Mouse (Mus musculus) lung, embryonic 15.5 days (tissue): Measurements from ENCODE around the gene Ppp1r14b. TPM values are rescaled to one million over a fixed set of nuclear protein-coding genes. Genes with fewer than 3 reads are reported as not detected.

Experiments used
- ATAC-seq: fragments of 200-750 bp; cut with Nextera tagmentation; 2 replicates; pipeline ENCODE4 v1.8.0; 2017; ENCODE audit warnings: moderate number of reproducible peaks, borderline replicate concordance; ENCODE audit not compliant: low FRiP score, low TSS enrichment; ENCODE audit errors: extremely low read depth
- H3K27ac ChIP-seq: fragments of 300-500 bp; sonication (generic); 2 replicates; pipeline ENCODE4 v1.5.1; 2015; ENCODE audit warnings: moderate library complexity, mild to moderate bottlenecking, inconsistent platforms
- H3K27me3 ChIP-seq: fragments of 300-500 bp; sonication (generic); 2 replicates; pipeline ENCODE4 v1.6.1; 2015; ENCODE audit warnings: inconsistent platforms
- H3K36me3 ChIP-seq: fragments of 300-500 bp; sonication (generic); 2 replicates; pipeline ENCODE4 v1.6.1; 2015; ENCODE audit warnings: inconsistent platforms
- H3K4me1 ChIP-seq: fragments of 300-500 bp; sonication (generic); 2 replicates; pipeline ENCODE4 v1.6.1; 2015; ENCODE audit warnings: inconsistent platforms
- H3K4me2 ChIP-seq: fragments of 300-500 bp; sonication (generic); 2 replicates; pipeline ENCODE4 v1.6.1; 2015; ENCODE audit warnings: inconsistent platforms, mild to moderate bottlenecking, moderate library complexity
- H3K4me3 ChIP-seq: fragments of 300-500 bp; sonication (generic); 2 replicates; pipeline ENCODE4 v1.5.1; 2015; ENCODE audit warnings: mild to moderate bottlenecking, inconsistent platforms
- H3K9ac ChIP-seq: fragments of 300-500 bp; sonication (generic); 2 replicates; pipeline ENCODE4 v1.6.1; 2015; ENCODE audit warnings: inconsistent platforms
- H3K9me3 ChIP-seq: fragments of 300-500 bp; sonication (generic); 2 replicates; pipeline ENCODE4 v1.6.1; 2016; ENCODE audit warnings: inconsistent platforms
- WGBS: fragments of 180-500 bp; shearing (Covaris S2); methylation state at CpG from one replicate; pipeline ENCODE4 v1.1.7; 2015; 5-methylcytosine and 5-hydroxymethylcytosine counted together
- polyA plus RNA-seq: library from polyadenylated mRNA; unstranded; fragments of >200 nt; fragmentation: Nextera tagmentation; extraction: Ambion mirVana; gene quantifications from 2 replicates; pipeline ENCODE4 v1.2.1, GENCODE M21; 2015

Ppp1r14b gene
- polyA plus RNA-seq, 1 experiment from 2014 or later = 141 TPM

DNA sequence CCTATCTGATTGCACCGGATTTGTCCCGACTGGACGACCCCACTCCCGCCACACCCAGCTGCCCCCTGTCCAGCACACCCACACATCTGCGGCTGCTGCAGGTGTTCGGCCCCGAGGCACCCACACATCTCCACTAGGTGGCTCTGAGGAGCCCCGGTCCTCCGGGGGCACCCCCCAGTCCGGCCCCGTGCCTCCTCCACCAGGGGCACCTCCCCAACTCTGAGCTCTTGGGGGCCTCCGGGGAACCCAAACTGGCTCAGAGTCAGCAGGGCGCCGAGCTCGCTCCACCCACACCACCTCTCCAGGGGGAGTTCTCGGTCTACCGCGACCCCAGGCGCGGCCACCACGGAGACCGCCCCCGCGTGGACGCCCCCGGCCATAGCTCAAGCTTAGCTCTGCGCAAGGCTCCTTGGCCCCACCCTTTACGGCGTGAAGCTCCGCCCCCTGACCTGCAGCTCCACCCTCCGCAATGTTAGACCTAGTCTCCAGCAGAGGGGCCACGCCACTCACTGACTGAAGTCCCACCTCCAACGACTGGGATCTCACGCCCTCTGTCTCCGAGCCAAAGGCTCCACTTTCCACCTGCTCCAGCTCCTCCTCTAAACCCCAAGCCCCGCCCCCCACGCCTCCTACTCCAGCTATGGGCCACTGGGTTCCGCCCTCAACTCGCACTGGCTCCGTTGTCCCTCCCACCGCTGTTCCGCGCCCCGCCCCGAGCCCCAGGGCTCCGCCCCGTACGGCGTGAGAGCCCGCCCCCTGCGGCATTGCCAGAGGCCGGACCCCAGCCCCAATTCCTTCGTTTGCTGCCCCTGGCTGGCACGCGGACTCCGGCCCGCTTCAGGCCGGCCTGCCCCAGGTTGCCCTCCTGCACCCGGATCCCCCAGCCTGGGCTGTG, 5.0 kb downstream of the Ppp1r14b start:
- under 1% methylated on average over 59 of the region's 59 CpGs for WGBS
- peak overlapping the region; percentile 87 for H3K9ac ChIP-seq
- peaks cover 39% of the 10 kb centered on the region for H3K36me3 ChIP-seq
- H3K4me2 ChIP-seq = peak overlapping the region; percentile 78
- peak; percentile 92 for ATAC-seq
- no peaks in the 10 kb centered on the region for H3K27me3 ChIP-seq
- H3K4me3 ChIP-seq = peak overlapping the region; percentile 82
- H3K9me3 ChIP-seq = no peaks in the 10 kb centered on the region
- H3K27ac ChIP-seq = peak overlapping the region; percentile 95
- peaks cover 41% of the 10 kb centered on the region for H3K4me1 ChIP-seq

DNA sequence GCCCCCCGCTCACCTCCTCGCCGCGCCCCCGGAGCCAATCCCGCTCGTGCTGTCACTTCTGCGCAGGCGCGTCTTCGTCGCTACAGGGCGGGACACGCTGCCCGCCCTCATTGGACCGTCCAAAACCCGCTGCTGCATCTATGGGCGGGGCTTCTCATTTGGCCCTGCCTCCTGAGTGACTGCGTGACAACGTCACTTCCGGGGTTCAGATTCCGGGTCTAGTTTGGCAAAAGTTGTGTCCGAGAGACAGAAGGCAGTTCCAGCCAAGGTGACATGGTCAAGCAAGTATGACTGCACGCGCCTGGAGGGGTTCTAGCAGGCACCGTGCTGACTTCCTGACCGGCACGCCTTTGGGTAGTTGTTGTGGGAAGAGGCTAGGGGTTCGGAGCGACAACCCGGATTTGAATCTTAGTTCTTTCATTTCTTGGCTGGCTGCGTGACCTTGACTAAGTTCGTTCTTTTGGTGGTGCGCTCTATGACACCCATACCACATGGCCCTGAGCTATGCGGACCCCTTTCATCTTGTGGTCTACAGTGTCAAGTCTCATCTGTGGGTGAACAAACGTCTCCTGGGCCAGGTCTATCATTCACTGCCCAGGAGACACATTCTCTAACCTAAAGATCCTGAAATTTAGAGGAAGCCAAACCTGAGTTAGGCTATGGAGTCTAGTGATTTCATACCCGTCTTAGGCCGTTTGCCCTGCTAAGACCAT, 5.8 kb downstream of the Ppp1r14b start, which contains the start of gene Fkbp2:
Gene Fkbp2 (minus strand): TSS at position 121 of the 713 bp plus-strand sequence.
- peak within 1 kb of the TSS; percentile 78 for H3K4me2 ChIP-seq

DNA sequence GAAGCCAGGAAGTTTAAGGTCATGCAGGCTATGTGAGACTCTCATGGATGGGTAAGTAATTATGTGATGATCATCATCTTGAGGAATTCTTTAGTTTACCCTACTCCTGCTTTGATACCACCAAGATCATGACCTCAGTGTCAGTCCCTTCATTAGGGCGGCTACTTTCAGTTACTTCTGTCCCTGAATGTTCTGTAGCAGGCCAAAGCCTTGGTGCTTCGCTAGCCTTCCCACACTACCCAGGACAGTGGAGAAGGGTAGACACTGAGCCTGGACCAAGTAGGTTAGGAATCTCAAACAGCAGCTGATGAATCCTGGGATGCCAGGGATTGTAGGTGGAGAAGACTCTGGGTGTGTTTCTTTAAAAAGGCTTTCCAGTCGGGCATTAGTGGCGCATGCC, 6.7 kb downstream of the Ppp1r14b start:
- H3K4me3 ChIP-seq = peak overlapping the region; percentile 82; the same call in 1 of the 2 replicates
- H3K27ac ChIP-seq = no peak overlapping the region
- WGBS = 86% methylated on average over 4 of the region's 4 CpGs

More for the DNA sequence above, 5.8 kb downstream of the Ppp1r14b start, which contains the start of gene Fkbp2:
- no peaks in the 10 kb centered on the region for H3K27me3 ChIP-seq
- no peaks in the 10 kb centered on the region for H3K9me3 ChIP-seq
- peak within 1 kb of the TSS; percentile 82 for H3K4me3 ChIP-seq
- 1% methylated on average over 38 of the region's 38 CpGs for WGBS
- H3K27ac ChIP-seq = peak within 1 kb of the TSS; percentile 95
- peak within 1 kb of the TSS; percentile 87 for H3K9ac ChIP-seq
- H3K36me3 ChIP-seq = peaks cover 46% of the 10 kb centered on the region
- peak; percentile 91 for ATAC-seq
- H3K4me1 ChIP-seq = peaks cover 41% of the 10 kb centered on the region

DNA sequence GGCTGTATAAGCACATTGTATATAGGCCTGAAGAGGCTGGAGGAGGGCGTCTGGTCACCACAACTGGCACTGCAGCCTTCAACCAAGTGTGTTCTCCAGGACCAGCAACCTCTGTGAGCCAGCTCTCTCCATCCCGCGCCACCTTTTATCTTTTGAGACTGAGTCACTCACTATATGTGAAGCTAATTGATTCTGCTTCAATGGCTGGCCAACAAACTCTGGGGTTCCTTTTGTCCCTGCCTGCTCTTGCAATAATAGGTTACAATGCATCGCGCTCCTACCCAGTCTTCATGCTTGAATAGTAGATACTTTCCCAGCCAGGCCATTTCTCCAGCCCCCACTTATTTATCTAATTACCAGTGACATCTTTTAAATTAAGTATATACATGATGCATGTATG, 8.9 kb downstream of the Ppp1r14b start:
- Histone ChIP-seq H3K4me3 (no peak overlapping the region), H3K9ac (no peak overlapping the region), H3K9me3 (no peaks in the 10 kb centered on the region), H3K27me3 (no peaks in the 10 kb centered on the region), H3K36me3 (peaks cover 28% of the 10 kb centered on the region), H3K27ac (no peak overlapping the region), H3K4me1 (peaks cover 37% of the 10 kb centered on the region), H3K4me2 (no peak overlapping the region)
- 91% methylated on average over 5 of the region's 5 CpGs for WGBS
- ATAC-seq = no peak

More for the DNA sequence above, 6.7 kb downstream of the Ppp1r14b start:
- ATAC-seq = no peak
- Histone ChIP-seq H3K27me3 (no peaks in the 10 kb centered on the region), H3K9ac (peak overlapping the region; percentile 87), H3K36me3 (peaks cover 46% of the 10 kb centered on the region), H3K9me3 (no peaks in the 10 kb centered on the region), H3K4me1 (peaks cover 41% of the 10 kb centered on the region), H3K4me2 (peak overlapping the region; percentile 78; the same call in 1 of the 2 replicates)

DNA sequence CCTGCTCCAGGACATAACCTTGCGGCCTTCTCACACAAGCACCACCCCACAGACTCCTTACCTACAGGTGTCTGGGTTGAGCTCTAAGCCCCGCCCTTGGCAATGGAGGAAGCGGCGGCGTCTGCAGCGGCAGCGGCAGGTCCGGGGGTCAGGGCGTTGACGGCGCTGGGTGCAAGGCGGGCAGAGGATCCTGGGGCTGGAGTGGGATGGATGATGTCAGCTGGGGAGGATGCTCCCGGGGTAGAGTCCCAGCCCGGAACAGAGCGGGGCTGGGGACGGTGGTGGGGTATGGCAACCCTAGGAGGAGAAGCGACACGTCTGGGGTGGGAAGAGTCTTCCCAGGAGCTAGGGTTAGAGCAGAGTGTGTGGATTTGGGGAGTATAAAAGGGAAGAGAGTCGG, 10.5 kb downstream of the Ppp1r14b start:
- Histone ChIP-seq H3K27ac (no peak overlapping the region), H3K27me3 (no peaks in the 10 kb centered on the region), H3K4me3 (no peak overlapping the region), H3K4me1 (peaks cover 30% of the 10 kb centered on the region), H3K36me3 (peaks cover 28% of the 10 kb centered on the region), H3K4me2 (no peak overlapping the region), H3K9ac (no peak overlapping the region), H3K9me3 (no peaks in the 10 kb centered on the region)
- ATAC-seq = no peak
- WGBS = 87% methylated on average over 19 of the region's 19 CpGs

DNA sequence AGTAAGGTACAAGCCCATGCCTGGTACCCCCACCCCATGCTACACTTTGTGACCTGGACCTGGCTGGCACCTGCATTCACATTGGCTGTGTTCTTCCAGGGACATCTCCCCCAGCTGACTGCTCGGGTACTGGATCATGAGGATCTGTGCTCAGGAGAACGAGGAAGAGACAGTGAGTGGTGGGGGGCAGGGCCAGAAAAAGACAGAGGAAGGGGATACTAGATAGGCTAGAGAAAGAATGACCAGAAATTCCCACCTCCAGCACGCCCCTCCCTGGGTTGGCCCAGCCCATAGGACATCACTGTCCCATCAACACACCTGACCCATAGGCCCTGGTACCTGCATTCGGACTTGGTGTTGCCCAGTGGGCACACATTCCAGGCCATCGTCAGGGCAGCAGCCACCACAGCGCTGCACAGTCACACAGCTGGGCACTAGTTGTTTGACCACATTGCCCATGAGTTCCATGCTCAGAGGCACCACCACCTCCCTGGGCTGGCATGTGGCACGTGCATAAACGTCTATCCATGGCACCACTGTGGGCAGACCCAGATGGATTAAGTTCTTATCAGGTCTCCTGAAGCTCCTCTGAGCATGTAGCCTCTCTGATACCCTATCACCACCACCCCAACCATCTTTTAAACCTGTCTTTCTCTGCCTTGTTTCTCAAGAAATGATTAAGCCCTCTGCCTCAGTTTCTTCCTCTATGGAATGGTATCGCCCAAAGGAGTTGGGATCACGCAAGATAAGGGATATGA, 11.4 kb downstream of the Ppp1r14b start:
- WGBS = 72% methylated on average over 10 of the region's 10 CpGs
- no peaks in the 10 kb centered on the region for H3K9me3 ChIP-seq
- H3K27me3 ChIP-seq = no peaks in the 10 kb centered on the region
- no peak overlapping the region for H3K27ac ChIP-seq
- H3K4me3 ChIP-seq = peak overlapping the region; percentile 93
- H3K4me2 ChIP-seq = peak overlapping the region; percentile 89
- peak overlapping the region; percentile 95; the same call in 1 of the 2 replicates for H3K9ac ChIP-seq
- H3K36me3 ChIP-seq = peaks cover 28% of the 10 kb centered on the region
- H3K4me1 ChIP-seq = peaks cover 26% of the 10 kb centered on the region
- no peak for ATAC-seq

DNA sequence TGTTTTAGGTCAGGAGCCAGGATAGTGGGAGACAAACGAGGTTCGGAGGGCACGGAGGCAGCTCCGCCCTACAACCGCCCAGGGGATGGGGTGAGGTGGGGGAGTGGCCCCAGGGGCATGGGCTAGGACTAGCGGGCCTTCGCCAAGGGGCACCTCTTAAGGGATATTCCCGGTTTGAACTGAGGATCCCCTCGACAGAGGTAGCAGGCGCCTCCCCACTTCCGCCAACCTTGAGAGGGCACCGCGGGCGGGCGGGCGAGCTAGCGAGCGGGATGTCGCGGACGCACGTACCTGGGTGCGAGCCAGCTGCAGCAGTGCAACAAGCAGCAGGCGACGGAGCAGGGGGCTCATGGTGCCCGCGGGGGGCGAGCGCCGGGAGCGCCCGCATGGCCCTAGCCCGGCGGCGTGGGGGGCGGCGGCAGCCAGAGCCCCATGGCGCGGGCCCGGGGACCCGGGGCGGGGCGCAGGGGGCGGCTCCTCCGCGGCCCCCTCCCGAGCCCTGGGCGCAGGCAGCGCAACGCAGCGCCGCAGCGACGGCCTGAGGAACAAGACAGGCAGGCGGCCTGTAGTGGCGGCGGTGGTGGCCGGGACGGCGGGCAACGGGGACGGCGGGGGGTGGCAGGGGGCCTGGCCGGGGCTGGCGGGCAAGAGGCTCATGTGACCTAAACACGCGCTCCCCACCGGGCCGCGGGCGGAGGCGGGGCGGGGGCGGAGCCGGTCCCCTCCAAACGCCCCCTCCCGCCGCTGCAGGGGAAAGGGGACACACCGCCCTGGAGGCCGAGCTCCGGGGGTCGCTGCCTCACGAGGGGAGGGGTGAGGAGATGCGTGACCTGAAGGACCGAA, 12.5 kb downstream of the Ppp1r14b start, which contains the start of gene Vegfb:
Gene Vegfb (minus strand): TSS at position 591 of the 843 bp plus-strand sequence.
- Histone ChIP-seq H3K27me3 (no peaks in the 10 kb centered on the region), H3K9ac (peak within 1 kb of the TSS; percentile 95), H3K4me3 (peak within 1 kb of the TSS; percentile 93), H3K4me1 (peaks cover 26% of the 10 kb centered on the region), H3K36me3 (peaks cover 25% of the 10 kb centered on the region), H3K9me3 (no peaks in the 10 kb centered on the region), H3K27ac (peak within 1 kb of the TSS; percentile 92), H3K4me2 (peak within 1 kb of the TSS; percentile 89)
- WGBS = under 1% methylated on average over 64 of the region's 85 CpGs
- peak; percentile 62 for ATAC-seq

DNA sequence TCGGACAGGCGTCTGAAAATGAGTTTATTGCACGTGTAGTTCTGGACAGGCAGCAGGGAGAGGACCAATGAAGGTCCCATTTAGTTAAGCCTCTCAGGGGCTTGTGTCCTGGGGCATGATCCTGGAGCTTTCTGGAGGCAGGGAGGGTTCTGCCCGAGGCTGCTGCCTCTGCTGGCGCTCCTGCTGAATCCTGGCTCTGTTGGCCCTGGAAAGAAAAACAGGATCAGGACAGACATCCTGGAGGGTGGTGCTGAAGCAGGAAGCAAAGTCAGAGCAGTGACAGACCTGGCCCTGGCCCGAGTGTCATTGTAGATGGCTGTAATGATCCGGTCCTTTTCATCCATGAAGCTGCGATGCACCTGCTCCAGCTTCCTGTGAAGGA, 13.1 kb downstream of the Ppp1r14b start:
- Histone ChIP-seq H3K4me1 (peaks cover 27% of the 10 kb centered on the region), H3K9ac (peak overlapping the region; percentile 95), H3K27me3 (no peaks in the 10 kb centered on the region), H3K4me2 (peak overlapping the region; percentile 89), H3K27ac (peak overlapping the region; percentile 92), H3K36me3 (peaks cover 19% of the 10 kb centered on the region), H3K9me3 (no peaks in the 10 kb centered on the region), H3K4me3 (peak overlapping the region; percentile 93)
- ATAC-seq = no peak
- WGBS = 4% methylated on average over 8 of the region's 8 CpGs

DNA sequence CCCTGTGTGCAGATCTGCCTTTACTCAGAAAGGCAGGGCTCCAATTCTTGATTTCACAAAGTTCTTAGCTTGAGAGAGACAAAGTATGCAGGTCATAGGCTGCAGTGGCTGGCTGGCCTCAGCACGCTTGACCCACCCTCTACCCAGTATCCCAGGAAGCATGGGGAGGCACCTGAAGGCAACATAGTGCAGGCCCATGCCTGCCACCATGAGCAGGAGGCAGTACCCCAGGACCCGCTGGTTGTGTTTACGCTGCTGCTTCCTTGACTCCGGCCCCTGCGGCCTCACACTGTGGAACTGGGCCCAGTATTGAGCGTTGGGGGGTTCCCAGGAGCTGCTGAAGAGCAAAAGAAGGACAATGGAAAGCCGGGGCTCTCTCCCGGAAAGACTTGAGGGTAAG, 14.5 kb downstream of the Ppp1r14b start:
- 73% methylated on average over 8 of the region's 8 CpGs for WGBS
- H3K4me1 ChIP-seq = peaks cover 35% of the 10 kb centered on the region
- H3K4me2 ChIP-seq = no peak overlapping the region
- no peak overlapping the region for H3K9ac ChIP-seq
- no peak for ATAC-seq
- H3K36me3 ChIP-seq = peaks cover 9% of the 10 kb centered on the region
- no peaks in the 10 kb centered on the region for H3K9me3 ChIP-seq
- H3K4me3 ChIP-seq = no peak overlapping the region
- H3K27ac ChIP-seq = peak overlapping the region; percentile 6; the same call in 1 of the 2 replicates
- H3K27me3 ChIP-seq = no peaks in the 10 kb centered on the region

DNA sequence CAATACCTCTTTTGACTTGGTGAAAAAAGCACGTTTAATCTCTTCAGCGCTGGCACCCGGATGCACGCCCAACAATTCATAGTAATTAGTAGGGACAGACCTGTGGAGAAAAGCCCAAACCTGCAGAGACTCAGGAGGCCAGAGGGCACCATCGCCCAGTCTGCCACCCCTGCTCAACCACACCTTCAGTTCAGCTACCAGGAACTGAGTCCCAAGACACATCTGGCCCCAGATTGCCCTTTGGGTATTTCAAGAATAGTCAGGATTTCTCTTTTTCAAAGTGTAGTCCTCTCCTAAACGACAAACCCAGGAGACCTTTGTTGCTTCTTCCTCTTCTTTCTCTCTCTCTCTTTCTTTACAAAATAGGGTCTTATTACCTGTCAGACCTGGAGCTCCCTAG, 15.9 kb downstream of the Ppp1r14b start:
- 85% methylated on average over 6 of the region's 6 CpGs for WGBS
- Histone ChIP-seq H3K36me3 (no peaks in the 10 kb centered on the region), H3K9me3 (no peaks in the 10 kb centered on the region), H3K9ac (no peak overlapping the region), H3K27ac (no peak overlapping the region), H3K4me3 (no peak overlapping the region), H3K27me3 (no peaks in the 10 kb centered on the region), H3K4me2 (no peak overlapping the region), H3K4me1 (peaks cover 49% of the 10 kb centered on the region)
- ATAC-seq = no peak
